Mouse (Mus musculus): ENCODE data around the gene Foxn4. TPM values are rescaled to one million over a fixed set of nuclear protein-coding genes. Genes with fewer than 3 reads are reported as not detected.
A peak's percentile ranks its signal among the peaks of the same experiment; 100 is the strongest.

The Foxn4 gene
- total and polyA plus RNA-seq, 3 experiments = 0.23 TPM; not detected in 2

- in situ Hi-C loops (cut with MboI; ENCODE audit: low pct_ligation_motif_present, low pct_unique_long_range_greater_than_20kb, low sequenced_read_pairs) = no loop called here
- Histone ChIP-seq H3K4me3 (replicated peaks in 1 of 3; ENCODE audit: low read depth in 2 of 3, low read length in 2 of 3, poor library complexity in 1 of 3) (peak overlapping the region; percentile 30 to 79 (median 38)), H3K9ac (ENCODE audit: insufficient read depth, low read depth) (no peak overlapping the region), H3K4me1 (ENCODE audit: control insufficient read depth in 1 of 2, insufficient read depth in 2 of 2) (peaks cover 8 to 26% of the 10 kb centered on the region in 2 experiments), H3K36me3 (replicated peaks in 1 of 2; ENCODE audit: control insufficient read depth in 1 of 2, insufficient read depth in 1 of 2, low read length in 1 of 2) (peaks cover 0 to 27% of the 10 kb centered on the region in 2 experiments), H3K27ac (ENCODE audit: insufficient read depth, low read depth) (no peak overlapping the region), H3K4me2 (ENCODE audit: insufficient read depth, low read depth, poor library complexity, severe bottlenecking) (peak overlapping the region; percentile 12; the same call in 1 of the 2 replicates), H3K79me2 (replicated peaks; ENCODE audit: control insufficient read depth, extremely low read depth, insufficient read depth, poor library complexity, severe bottlenecking) (no peaks in the 10 kb centered on the region), H3K27me3 (replicated peaks) (no peaks in the 10 kb centered on the region), H3K9me3 (replicated peaks; ENCODE audit: low read length) (no peaks in the 10 kb centered on the region)
- dilution Hi-C loops (cut with MboI; ENCODE audit: extremely low pct_ligation_motif_present, extremely low pct_unique_long_range_greater_than_20kb, low sequenced_read_pairs) = no loop called here
- DNase-seq (ENCODE audit: extremely low read depth) = peak; percentile 90
- TF ChIP-seq CTCF (conservative IDR thresholded peaks at IDR 0.05 in 1 of 2, IDR thresholded peaks at IDR 0.05 in 1 of 2; ENCODE audit: low read depth in 2 of 2, low read length in 2 of 2) (peak; percentile 56 to 92), MYC (IDR thresholded peaks at IDR 0.05; ENCODE audit: low read depth, low read length) (peak; percentile 91), CHD2 (IDR thresholded peaks at IDR 0.05; ENCODE audit: low read length) (peak; percentile 69), UBTF (IDR thresholded peaks at IDR 0.05; ENCODE audit: low read depth, low read length) (no peak), E2F4 (IDR thresholded peaks at IDR 0.05; ENCODE audit: insufficient replicate concordance, low read depth, low read length) (no peak), SMC3 (IDR thresholded peaks at IDR 0.05; ENCODE audit: low read depth, low read length) (peak; percentile 87), TCF12 (IDR thresholded peaks at IDR 0.05; ENCODE audit: low read depth, low read length) (peak; percentile 63; the same call in 1 of the 2 replicates), TBP (conservative IDR thresholded peaks at IDR 0.05; ENCODE audit: low read depth, low read length) (no peak), IRF4 (IDR thresholded peaks at IDR 0.05; ENCODE audit: low read depth, low read length) (peak; percentile 70), NELFE (IDR thresholded peaks at IDR 0.05; ENCODE audit: low read depth, low read length) (no peak), MEF2A (IDR thresholded peaks at IDR 0.05; ENCODE audit: borderline replicate concordance, low read depth, low read length) (0 out of 2 replicates have a peak, but pooled peaks have one; percentile 31), RCOR1 (conservative IDR thresholded peaks at IDR 0.05; ENCODE audit: low read depth, low read length) (no peak; the same call in 1 of the 2 replicates), NRF1 (IDR thresholded peaks at IDR 0.05; ENCODE audit: low read depth, low read length) (no peak), MAX (IDR thresholded peaks at IDR 0.05; ENCODE audit: low read length) (peak; percentile 90), POLR2A (IDR thresholded peaks at IDR 0.05; ENCODE audit: low read depth, low read length) (peak; percentile 31; the same call in 1 of the 2 replicates), CHD1 (IDR thresholded peaks at IDR 0.05; ENCODE audit: low read depth, low read length) (no peak), ETS1 (conservative IDR thresholded peaks at IDR 0.05; ENCODE audit: low read depth, low read length) (peak; percentile 35; the same call in 1 of the 2 replicates), ZKSCAN1 (IDR thresholded peaks at IDR 0.05; ENCODE audit: borderline replicate concordance, low read depth, low read length) (no peak), USF2 (conservative IDR thresholded peaks at IDR 0.05; ENCODE audit: low read depth, low read length) (no peak), GABPA (IDR thresholded peaks at IDR 0.05; ENCODE audit: insufficient replicate concordance, low read depth, low read length) (no peak), MAZ (IDR thresholded peaks at IDR 0.05; ENCODE audit: low read depth, low read length) (no peak), ELF1 (IDR thresholded peaks at IDR 0.05; ENCODE audit: low read depth, low read length) (peak; percentile 74; the same call in 1 of the 2 replicates), USF1 (IDR thresholded peaks at IDR 0.05; ENCODE audit: low read depth, low read length) (no peak), ZNF384 (IDR thresholded peaks at IDR 0.05; ENCODE audit: low read depth, low read length) (no peak), SIN3A (IDR thresholded peaks at IDR 0.05; ENCODE audit: low read length) (peak; percentile 73), ZMIZ1 (IDR thresholded peaks at IDR 0.05; ENCODE audit: low read depth, low read length) (no peak), RAD21 (IDR thresholded peaks at IDR 0.05; ENCODE audit: low read depth, low read length) (peak; percentile 71), PAX5 (IDR thresholded peaks at IDR 0.05; ENCODE audit: low read length) (no peak), MAFK (IDR thresholded peaks at IDR 0.05; ENCODE audit: insufficient replicate concordance, low read length) (no peak), POLR2AphosphoS2 (IDR thresholded peaks at IDR 0.05; ENCODE audit: low read depth, low read length) (no peak), EP300 (IDR thresholded peaks at IDR 0.05; ENCODE audit: low read length) (peak; percentile 22; the same call in 1 of the 2 replicates), JUND (conservative IDR thresholded peaks at IDR 0.05; ENCODE audit: low read depth, low read length) (no peak), HCFC1 (IDR thresholded peaks at IDR 0.05; ENCODE audit: low read depth, low read length) (peak; percentile 37; the same call in 1 of the 2 replicates), JUN (IDR thresholded peaks at IDR 0.05; ENCODE audit: insufficient read depth, low read depth, low read length) (no peak), BHLHE40 (IDR thresholded peaks at IDR 0.05; ENCODE audit: low read depth, low read length) (peak; percentile 47), ZC3H11A (IDR thresholded peaks at IDR 0.05; ENCODE audit: low read depth, low read length) (peak; percentile 19; the same call in 1 of the 2 replicates), KAT2A (IDR thresholded peaks at IDR 0.05; ENCODE audit: insufficient replicate concordance, low read length) (no peak), MXI1 (IDR thresholded peaks at IDR 0.05; ENCODE audit: low read depth, low read length) (peak; percentile 81; the same call in 1 of the 2 replicates)
Observed at GRCm38 (mm10) chr5:114248174-114248589, 25.4 kb downstream of the Foxn4 start.

All from CH12.LX (cell line).